ENCODE assay signal across 8 mouse cellular contexts in genomic region chr13:60601436-60602415, GRCm38 (mm10). TPM values are rescaled to one million over a fixed set of nuclear protein-coding genes. Genes with fewer than 3 reads are reported as not detected.
DNase-seq lines count a peak whose midpoint lies in the region; ATAC-seq lines count a peak whose summit lies in the region.

TSS of gene Dapk1 (plus strand) at chr13:60601947.

- peak within 1 kb of the TSS; percentile 92 for H3K4me3 ChIP-seq in embryonic facial prominence, embryonic 10.5 days

- H3K9me3 ChIP-seq in embryonic facial prominence, embryonic 10.5 days, result no peaks in the 10 kb centered on the region

- ATAC-seq in granulocyte monocyte progenitor cell, adult 5-6 weeks (replicated peaks; ENCODE audit: poor library complexity, severe bottlenecking), result peak; percentile 68
- ATAC-seq in monocyte, adult 5-6 weeks (replicated peaks; ENCODE audit: insufficient number of reproducible peaks, low FRiP score, low TSS enrichment, poor library complexity, severe bottlenecking), result no peak; the same call in 1 of the 2 replicates

- H3K36me3 ChIP-seq in embryonic facial prominence, embryonic 10.5 days (replicated peaks), result peaks cover 26% of the 10 kb centered on the region

- peaks cover 20% of the 10 kb centered on the region for H3K4me1 ChIP-seq in embryonic facial prominence, embryonic 10.5 days

- intact Hi-C loops in left cerebral cortex, postnatal 36 days (cut with DNase I), result loop anchor here (1.0 to 5.0 kb wide), 3 partner anchors 86 to 137 kb away; no protein-coding TSS in a partner anchor

- no peaks in the 10 kb centered on the region for H3K27me3 ChIP-seq in embryonic facial prominence, embryonic 10.5 days (replicated peaks; ENCODE audit: low read depth, poor library complexity, severe bottlenecking)

- under 1% methylated on average over 90 of the region's 90 CpGs for WGBS in embryonic facial prominence, embryonic 10.5 days

- H3K27ac ChIP-seq in embryonic facial prominence, embryonic 10.5 days (replicated peaks), result peak within 1 kb of the TSS; percentile 94

- peak; percentile 89 for DNase-seq in adrenal gland, postnatal 14 days
- DNase-seq in embryonic facial prominence, embryonic 10.5 days (ENCODE audit: low spot score), result peak; percentile 88
- DNase-seq in kidney, adult 11 months, result peak; percentile 81
- DNase-seq in left cerebral cortex, postnatal 36 days (ENCODE audit: low spot score in 2 of 2), result peak; percentile 86 to 92
- DNase-seq in mesoderm, embryonic 11.5 days (ENCODE audit: low read depth, low spot score), result peak; percentile 79
- DNase-seq in skeletal muscle tissue, adult 2 months (ENCODE audit: low read depth, low spot score), result peak; percentile 65

RNA-seq across cellular contexts. Expression of gene Dapk1, which starts in this region (rescaled TPM):
- 21.9 and 26.0 TPM in 2 replicates for total RNA-seq in adrenal gland, postnatal 14 days (2021)
- 20.0 and 20.9 TPM in 2 replicates for polyA plus RNA-seq in embryonic facial prominence, embryonic 10.5 days (2016; fragmentation: Nextera tagmentation; extraction: Ambion mirVana)
- 5.9 and 6.6 TPM in 2 replicates for total RNA-seq in granulocyte monocyte progenitor cell, adult 5-6 weeks (2014; fragmentation: Nextera tagmentation)
- total RNA-seq in granulocyte monocyte progenitor cell, adult 5-6 weeks (2017), result 1.8 and 1.9 TPM in 2 replicates
- 100 to 1,000 TPM in 1 of 2 experiments, 10 to 100 TPM in 1; 75.8 to 114 TPM for total RNA-seq in left cerebral cortex, postnatal 36 days (2021)
- total RNA-seq in monocyte, adult 5-6 weeks (2017), result 3.8 to 4.5 TPM (median 4.5 TPM) in 3 replicates
